Mouse (Mus musculus): ENCODE measurements at regions not wholly inside any gene's neighbourhood (a gene's known extent, or its start where the extent isn't known, plus 50 kb on each side); places are given as distances from the start of the nearest gene placed in this dataset.

DNA sequence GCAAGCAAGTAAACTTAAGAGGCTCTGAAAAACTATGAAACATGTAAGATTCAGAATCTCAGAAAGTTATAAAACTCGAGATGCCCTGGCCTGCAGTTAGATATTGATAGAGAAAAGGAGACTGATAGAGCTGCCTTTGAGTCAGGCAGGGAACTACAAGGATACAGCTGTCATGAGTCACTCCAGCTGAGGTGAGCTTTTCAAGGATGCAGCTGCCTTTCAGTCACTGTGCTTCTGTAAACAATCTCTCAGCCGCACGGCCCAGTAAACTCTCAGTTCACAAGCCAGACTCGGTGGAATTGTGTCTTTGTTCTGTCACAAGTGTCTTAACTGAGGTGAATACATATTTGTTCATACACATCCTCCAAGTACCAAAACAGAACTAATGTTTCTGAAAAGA is 334.9 kb upstream of the Rsrc1 start:
- no peak for DNase-seq

DNA sequence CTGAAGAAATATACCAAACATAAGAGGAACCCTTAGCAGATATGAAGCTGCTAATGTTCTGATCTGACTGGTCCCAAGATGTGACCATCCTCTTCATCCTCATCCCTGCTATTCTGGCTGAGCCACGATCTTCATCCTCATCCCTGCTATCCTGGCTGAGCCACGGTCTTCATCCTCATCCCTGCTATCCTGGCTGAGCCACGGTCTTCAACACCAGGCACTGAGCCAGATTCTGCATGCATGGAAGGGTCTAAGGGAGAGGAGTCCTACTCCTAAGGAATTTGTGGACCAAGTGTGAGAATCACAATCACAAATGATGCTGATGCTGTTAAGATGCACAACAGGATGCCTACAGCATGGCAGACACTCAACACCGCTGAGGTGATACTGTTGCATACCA is 331.9 kb upstream of the Rsrc1 start:
- DNase-seq: no peak

DNA sequence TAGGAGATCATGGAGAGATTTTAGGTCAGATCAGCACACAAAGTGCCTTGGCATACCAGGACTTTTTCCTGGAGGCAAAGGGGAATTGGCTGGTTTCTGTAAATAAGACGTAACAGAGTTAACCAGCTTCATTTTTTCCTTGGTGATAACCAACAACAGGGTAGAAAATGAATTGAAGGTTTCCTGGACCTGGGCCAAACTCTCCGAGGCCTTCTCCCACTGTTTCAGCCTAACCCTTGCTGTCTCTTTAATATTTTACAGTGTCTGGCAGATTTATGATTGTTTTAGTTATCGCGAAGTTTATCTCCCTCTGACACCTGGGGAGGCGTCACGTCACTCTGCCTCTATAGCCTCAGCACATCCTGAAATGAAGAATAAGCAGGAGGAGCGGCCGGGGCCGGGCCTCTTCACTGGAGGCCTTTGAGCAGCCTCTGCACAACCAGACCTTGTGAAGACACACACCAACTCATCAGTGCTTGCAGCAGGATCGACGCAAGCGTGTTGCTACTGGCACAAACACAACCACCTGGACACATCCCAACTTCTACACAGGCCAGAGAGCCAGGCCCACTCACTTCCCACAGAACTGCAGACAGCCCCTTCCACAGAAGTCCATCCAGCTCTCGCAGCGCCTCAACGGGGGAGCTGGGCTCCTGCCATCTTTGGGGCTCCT is 331.0 kb upstream of the Rsrc1 start:
- DNase-seq: peak; percentile 17

DNA sequence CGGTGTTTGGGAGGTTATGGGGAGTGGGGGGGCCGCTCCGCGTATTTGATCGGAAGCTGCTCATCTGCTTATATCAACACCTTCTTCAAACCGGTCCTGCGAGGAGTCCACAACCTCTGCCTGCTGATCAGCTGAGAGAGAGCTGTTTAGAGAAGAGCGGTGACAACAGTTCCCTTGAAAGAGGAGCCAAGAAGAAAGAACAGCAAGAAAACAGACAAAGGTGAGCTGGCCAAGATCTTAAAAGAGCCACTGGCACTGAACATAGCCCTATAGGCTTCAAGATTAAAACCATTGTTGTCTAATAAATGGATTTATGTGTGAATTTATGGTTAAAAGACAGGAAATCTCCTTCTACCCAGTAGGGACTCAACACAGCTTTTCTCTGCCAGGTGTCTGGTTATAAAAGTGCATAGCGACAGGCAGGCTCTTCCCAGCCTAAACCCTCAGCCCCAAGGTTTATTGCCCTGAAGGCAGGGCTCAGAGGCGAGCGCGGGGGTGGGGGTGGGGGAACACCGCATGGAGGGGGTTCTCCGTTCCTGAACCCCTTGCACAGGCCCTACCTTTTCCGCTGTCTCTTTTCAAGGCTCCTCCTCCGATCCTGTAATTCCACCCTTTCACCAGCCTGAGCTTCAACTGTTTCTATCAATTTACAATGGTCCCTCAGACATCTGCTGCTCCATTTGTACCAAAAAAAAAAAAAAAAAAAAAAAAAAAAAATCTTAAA is 330.3 kb upstream of the Rsrc1 start:
- peak; percentile 4 for DNase-seq

DNA sequence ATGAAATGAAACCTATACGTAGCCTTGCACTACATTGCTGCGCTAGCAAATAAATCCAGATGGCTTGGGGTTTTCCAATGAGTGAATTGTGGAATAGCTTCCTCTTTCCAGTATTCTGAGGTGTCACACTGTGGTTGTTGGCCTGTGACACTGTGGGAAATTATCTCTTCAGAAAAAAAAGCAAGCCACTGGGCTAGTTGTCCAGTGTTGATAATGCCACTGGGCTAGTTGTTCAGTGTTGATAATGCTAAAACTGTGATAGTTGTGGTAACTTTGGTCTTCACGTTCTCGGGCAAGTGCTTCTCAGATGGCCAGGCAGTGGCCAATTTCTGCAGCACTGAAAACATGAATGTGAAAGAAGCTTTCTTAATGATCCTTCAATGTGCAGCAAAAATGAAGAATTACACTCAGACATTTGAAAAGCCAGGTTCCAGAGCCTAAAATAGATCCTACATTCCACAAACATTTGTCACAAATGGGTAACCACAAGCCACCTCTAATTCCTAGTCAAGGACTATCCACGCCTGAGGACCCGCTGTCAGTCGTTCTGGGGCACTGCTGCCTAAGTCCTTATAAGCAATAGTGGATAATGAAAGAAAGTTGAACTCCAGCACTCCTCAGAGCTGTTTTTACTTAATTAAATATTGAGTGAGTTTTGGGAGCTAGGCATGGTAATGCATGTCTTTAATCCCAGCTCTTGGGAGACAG is 328.9 kb upstream of the Rsrc1 start:
- no peak for DNase-seq

DNA sequence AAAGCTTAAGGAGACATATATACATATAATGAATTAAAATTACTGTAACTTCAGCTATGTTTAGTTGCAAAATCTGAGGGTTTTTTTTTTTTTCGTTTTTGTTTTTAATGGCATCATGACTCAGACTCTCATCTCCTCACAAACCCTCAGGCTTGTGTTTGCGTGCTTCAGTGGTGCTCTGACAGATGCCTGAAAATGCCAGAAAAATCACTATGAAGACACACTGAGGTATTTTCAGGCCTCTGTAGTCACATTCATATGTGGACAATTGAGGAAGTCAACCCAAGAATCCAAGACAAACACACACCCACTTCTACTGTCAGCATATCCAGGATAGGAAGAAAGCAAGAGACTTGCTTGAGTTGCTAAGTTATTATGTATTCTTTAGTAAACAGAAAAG is 327.2 kb upstream of the Rsrc1 start:
- no peak for DNase-seq

DNA sequence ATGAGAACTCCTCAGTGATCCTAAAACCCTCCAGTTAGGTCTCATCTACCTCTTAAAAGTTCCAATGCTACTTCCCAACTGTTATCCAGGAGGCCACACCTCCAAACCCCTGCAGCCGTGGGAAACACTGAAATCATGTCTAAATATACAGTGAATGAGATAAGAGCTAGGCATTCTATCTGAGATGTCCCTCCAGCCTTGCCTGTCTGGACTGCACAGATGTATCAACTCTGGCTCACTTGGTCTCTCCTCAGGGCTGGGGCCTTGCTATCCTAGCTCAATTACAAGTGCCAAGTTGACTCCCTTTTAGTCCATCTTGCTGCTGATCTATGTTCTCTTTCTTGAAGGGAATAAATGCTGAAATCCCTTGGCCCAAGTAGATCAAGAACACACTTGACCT is 326.3 kb upstream of the Rsrc1 start:
- no peak for DNase-seq

DNA sequence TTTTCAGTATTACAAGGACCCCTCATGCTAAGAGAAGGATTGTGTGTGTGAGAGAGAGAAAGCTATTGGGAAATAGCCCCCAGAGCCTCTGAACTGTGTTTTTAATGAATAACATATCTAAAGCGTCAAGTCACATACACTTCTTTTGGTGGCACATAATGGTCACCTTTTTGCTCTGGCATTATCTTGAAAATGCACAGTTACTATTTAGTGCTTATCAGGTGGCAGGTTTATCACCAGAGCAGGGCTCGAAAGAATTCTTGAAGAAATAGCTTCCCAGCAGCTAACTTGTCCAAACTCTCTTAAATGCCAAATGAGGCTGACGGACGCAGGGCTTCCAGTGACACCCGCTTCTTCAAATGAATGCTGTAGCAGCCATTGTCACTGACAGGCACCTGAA is 324.7 kb upstream of the Rsrc1 start:
- DNase-seq: no peak

DNA sequence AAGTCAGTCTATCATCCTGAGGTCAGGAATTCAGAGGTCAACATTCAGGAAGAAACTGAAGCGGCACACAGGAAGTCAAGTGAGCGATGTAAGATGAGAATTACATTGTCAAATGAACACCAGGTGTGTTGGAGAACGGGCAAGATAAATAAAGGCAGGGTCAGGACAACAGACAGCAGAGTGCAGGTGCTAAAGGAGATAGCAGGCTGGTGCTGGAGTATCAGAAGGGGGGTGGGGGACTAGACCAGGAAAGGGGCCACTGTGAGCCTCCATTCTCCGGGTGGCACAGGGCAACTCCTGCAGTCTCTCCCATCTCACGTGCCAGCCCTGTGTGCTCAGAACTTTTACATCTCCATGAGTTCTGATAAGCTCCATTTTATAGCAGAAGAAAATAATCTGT is 320.6 kb upstream of the Rsrc1 start:
- DNase-seq: no peak

DNA sequence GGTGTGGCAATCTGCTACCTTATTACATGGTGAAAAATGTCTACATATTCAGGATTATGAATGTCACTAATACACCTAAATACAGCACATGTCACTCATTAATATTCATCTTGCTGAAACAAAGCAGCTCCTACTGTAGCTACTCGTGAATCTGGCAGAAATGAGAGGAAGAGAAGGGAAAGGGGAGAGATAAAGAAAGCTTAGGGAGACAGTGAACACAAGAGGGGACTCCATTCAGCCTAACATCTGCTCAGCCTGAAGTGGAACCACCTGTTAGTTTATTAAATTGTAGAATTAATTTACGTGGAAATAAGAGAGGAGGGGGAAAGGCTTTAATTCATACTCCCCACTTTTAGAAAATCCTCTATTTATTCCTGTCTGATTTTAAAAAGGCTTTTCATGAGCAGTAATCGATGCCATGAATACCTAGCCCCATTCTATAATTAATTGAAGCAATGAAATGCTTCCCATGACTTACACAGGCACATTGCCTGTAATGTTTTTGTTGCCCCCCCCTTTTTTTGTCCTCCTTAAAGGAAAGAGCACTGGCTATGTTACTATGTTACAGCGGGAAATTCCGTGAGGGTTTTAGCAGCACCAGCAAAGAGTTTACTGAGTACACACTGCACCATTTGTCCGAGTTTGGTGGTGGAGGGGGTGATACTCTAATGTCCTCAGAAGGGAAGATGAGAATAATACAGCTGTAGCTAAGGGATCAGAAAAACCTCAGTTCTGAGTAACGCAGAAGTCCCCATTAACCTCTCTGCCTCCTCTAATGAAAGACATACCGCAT is 319.2 kb upstream of the Rsrc1 start:
- DNase-seq: no peak

DNA sequence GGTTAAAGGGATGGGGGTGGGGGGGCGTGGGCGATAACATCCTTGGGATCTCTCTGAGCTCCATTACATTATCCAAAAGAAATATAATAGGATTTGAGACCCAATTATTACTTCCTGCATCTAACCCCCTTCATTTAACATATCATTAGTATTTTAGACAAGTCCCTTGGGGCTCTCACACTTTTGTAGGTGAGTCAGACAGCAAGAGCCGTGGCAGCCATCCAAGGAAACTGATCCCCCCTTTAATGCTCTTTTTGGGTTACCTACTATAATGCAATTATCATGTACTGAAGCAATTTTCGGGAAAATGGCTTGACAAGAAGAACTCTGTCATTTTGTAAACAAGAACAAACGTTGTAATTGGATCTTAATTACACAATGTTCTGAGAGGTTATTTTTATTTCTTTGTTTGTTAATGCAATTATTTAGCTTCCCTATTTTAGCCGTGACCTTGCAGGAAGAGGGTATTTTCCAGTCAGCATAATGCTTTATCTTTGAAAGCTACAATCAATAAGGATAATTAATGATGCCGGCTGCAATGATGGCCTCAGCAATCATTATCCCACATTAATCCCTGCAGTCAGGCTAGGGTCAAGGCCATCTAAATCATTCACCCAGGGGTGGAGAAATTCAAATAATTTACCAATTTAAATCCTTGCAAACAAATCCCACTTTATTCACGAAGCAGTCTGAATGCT is 297.5 kb upstream of the Rsrc1 start:
- no peak for DNase-seq

DNA sequence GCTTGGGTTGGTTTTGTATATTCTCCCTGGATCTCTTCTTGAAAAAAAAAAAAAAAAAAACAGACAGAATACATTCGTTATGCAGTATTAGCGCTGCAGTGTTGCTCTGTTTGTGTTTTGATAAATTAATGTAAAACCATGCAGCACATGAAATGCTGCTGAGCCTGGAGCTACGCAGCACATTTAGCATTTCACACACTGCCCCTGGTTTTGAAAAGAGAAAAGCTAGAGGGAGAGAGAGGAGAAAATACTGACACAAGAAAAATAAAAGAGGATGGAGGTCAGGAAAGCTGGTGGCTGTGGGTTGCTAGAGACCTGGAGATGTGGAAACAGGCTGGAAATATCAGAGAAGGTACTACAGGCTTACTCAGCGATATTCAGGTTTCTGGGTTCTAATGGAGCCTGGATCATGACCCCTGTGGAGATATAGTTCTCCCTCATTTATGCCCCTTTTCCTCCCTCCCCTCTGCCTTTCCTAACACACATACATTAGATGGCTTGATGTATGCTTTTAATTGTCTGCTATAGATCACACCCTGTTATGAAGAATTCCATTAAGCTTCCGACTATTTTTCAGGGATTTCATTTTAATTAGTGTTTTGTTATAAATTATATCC is 296.8 kb upstream of the Rsrc1 start:
- no peak for DNase-seq

DNA sequence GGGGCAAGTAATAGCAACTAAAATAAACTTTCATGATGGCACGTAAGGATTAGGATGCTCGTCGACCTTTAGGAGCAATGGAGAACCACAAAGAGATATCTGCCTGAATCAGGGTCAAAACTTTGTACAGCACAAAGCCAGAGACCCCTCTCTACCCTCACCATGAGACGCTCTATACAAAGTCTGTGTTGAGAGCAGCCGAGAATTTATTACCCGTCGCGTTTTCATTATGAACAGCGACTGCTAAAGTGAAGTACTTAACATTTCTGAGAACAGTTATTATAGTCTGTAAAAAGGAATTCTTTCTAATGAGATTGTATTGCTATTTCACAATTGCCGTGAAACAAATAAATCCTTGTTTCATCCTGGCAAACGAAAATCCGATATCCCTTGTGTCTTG is 296.1 kb upstream of the Rsrc1 start:
- DNase-seq: no peak

DNA sequence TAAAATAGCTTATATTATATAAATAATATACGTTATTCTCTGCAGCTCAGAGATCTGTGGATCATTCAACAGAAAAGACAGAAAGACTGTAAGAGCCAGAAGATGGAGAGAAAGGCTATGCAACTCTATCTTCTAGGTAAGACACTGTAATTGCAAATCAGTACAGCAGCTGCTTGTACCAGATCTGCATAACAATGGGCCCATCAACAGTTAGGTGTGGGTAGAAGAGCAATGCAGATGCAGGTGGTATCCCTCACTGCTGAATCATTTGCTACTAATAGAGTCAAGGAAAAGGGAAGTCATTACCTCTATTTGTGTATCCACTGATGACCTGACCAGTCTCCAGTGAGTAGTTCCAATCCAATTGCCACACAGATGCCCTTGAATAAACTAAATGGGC is 294.1 kb upstream of the Rsrc1 start:
- DNase-seq: no peak

DNA sequence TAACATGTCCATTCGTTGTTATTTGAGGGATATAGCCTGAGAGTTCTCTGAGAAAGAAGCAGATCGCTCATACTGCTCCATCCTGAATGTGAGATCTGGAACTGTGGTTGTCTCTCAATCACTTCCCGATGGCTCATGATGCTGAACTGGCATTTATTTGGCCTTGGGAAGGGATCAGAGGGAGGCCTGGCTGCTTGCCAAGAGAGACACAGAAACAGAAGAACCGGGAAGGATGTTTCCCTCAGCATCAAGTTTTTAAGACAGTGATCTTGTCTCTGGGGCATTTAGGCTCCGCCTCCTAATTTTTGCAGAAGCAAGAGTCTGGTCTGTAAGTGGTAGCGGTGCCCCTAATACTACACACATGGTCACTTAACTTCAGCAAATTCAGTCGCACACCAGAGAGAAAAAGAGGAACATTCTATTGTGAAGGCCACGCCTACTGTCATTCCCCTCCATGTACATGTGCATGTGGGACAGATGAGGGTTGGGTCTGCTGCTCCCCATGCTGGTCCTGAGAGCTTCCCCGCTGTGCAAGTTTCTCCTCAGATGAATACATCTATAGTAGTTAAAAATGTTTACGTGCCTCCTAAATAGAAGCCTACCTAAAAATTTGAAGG is 290.2 kb upstream of the Rsrc1 start:
- no peak for DNase-seq

DNA sequence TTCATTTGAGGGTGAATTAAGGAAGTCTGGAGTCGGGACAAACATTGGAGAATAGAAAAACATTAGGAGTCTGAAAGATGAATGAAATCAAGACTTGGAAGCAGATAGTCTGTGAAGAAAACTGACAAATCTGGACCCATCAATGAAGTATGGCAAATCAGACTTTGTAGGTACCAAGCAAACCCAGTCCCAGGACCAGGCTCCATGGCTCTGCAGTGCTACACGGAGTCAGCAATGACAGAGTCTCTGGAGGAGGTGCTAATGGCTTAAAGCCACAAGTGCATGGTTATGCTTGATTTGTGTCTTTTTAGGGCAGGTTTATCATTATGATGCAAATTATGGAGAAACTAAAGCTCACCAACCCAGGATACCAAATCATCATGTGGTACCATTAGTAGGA is 286.1 kb upstream of the Rsrc1 start:
- DNase-seq: no peak

DNA sequence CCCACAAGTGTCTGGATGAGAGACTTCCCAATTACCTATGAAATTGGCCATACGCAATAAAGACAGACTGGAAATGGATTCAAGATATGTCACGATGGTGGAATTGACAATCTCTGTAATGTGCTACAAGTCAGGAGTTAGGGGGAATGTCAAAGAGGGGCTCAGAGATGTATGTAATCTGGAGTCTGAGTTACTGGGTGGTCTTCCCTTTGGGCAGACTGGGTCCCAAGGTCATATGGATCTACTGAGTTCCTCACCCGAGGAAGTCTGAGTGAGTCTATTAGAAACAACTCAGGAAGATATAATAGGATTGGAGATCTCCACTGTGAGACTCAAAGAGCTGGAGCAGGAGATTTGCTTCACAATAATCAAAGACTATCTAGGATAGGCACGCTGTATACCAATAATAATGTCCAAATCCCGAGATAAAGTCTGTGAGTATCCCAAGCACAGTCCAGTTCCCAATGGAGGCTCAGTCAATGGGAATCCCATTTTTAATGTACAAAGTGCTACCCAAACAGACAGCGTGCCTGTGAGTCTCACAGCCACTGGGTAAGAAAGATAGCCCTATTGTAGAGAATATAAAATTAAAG is 285.4 kb upstream of the Rsrc1 start:
- no peak for DNase-seq

DNA sequence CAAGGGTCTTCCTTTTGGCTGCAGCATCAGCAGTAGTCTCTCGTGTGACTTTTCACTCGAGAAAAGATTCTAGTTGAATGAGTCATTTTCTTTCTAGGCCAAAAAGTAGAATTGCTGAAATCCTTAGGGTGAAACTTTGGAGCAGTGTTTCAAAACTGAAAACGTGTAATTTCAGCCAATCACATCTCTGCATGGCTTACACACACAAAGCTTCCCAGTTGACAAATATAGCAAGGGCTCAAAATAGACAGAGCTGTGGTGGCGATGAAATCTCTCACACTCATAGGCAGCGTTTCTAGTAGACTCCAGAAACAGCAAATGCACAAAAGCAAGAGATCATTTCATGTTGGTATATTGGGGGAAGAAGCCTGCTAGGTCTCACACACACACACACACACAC is 283.1 kb upstream of the Rsrc1 start:
- DNase-seq: no peak

DNA sequence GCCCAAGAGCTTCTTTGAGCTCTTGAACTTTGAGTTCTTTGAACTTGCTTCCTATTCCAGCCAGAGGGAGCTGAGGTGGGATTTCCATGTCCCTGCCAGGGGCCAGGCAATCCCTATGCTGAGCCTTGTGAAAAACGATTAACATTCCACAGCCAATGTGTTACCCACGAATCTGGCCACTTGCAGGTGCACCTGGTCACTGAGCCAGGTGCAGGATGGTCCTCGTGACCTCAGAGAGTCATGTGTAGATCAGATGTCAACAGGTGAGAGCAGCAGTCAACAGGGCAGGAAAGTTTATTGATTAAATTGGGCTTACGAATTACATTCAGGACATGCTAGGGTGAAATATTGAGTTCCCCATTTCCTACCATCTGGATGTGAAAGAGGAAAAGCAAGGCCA is 275.4 kb upstream of the Rsrc1 start:
- DNase-seq: no peak

DNA sequence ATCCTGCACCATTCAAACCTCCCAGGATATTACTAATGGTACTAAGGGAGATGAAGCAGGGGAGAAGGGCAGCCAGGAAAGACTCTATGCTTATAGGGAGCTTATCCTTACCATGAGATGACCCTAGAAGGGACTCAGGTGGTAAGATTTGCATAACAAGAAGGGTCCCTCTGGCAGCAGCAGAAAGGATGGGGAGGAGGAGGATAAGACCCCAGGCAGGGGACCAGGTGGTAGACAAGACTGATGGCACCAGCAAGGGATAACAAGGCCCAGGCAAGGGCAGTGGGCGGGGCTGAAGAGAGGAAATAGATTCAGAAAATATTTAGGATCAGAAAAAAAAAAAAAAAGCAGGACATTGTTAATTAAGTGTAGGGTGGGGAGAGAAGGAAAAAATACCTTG is 245.7 kb upstream of the Rsrc1 start:
- no peak for DNase-seq

Data from gastrocnemius, postnatal 25 days (tissue).